Mouse (Mus musculus) embryonic facial prominence, embryonic 11.5 days (tissue): ENCODE measurements around the gene Them7. TPM values are rescaled to one million over a fixed set of nuclear protein-coding genes. Genes with fewer than 3 reads are reported as not detected.
A peak's percentile ranks its signal among the peaks of the same experiment; 100 is the strongest.

Experiments
- ATAC-seq: fragments of 200-750 bp; cut with Nextera tagmentation; replicated peaks from 2 replicates; pipeline ENCODE4 v1.8.0; 2017; ENCODE audit warnings: low read depth; ENCODE audit not compliant: insufficient number of reproducible peaks, low FRiP score, low TSS enrichment
- DNase-seq: peaks from one replicate; pipeline ENCODE4 v3.0.0-alpha.2; 2015; ENCODE audit warnings: low spot score
- H3K27ac ChIP-seq: fragments of 300-500 bp; sonication (generic); replicated peaks from 2 replicates; pipeline ENCODE4 v1.5.1; 2014; ENCODE audit warnings: mild to moderate bottlenecking, low read depth, low read length, control low read depth
- H3K27me3 ChIP-seq: fragments of 300-500 bp; sonication (generic); 2 replicates; pipeline ENCODE4 v1.6.1; 2014; ENCODE audit warnings: mild to moderate bottlenecking, low read length, moderate library complexity, mixed read lengths; ENCODE audit not compliant: control insufficient read depth, insufficient read depth
- H3K36me3 ChIP-seq: fragments of 300-500 bp; sonication (generic); replicated peaks from 2 replicates; pipeline ENCODE4 v1.6.1; 2014; ENCODE audit warnings: low read depth, mild to moderate bottlenecking, low read length, moderate library complexity, mixed read lengths; ENCODE audit not compliant: control insufficient read depth, insufficient read depth
- H3K4me1 ChIP-seq: fragments of 300-500 bp; sonication (generic); 2 replicates; pipeline ENCODE4 v1.6.1; 2014; ENCODE audit warnings: low read length, mixed read lengths; ENCODE audit not compliant: control insufficient read depth, insufficient read depth
- H3K4me2 ChIP-seq: fragments of 300-500 bp; sonication (generic); 2 replicates; pipeline ENCODE4 v1.6.1; 2014; ENCODE audit warnings: low read depth, mild to moderate bottlenecking, control low read depth, low read length, moderate library complexity
- H3K4me3 ChIP-seq: fragments of 300-500 bp; sonication (generic); 2 replicates; pipeline ENCODE4 v1.5.1; 2014; ENCODE audit warnings: low read depth, low read length, control low read depth
- H3K9ac ChIP-seq: fragments of 300-500 bp; sonication (generic); replicated peaks from 2 replicates; pipeline ENCODE4 v1.6.1; 2014; ENCODE audit warnings: mild to moderate bottlenecking, control low read depth, low read length
- H3K9me3 ChIP-seq: fragments of 300-500 bp; sonication (generic); replicated peaks from 2 replicates; pipeline ENCODE4 v1.6.1; 2016; ENCODE audit warnings: mild to moderate bottlenecking, low read length, inconsistent platforms, mixed read lengths; ENCODE audit not compliant: control insufficient read depth
- WGBS: fragments of 180-500 bp; shearing (Covaris S2); extraction: QIAGEN DNeasy Blood & Tissue Kit; methylation state at CpG from one replicate; pipeline ENCODE4 v1.1.7; 2014; 5-methylcytosine and 5-hydroxymethylcytosine counted together
- polyA plus RNA-seq: library from polyadenylated mRNA; unstranded; fragments of >200 nt; fragmentation: Nextera tagmentation; extraction: Ambion mirVana; gene quantifications from 2 replicates; pipeline ENCODE4 v1.2.1, GENCODE M21; 2014

Gene Them7
- polyA plus RNA-seq, 1 experiment from 2014 or later, result 0.49 TPM

- ATAC-seq (no peak), DNase-seq (peak; percentile 74)
- Histone ChIP-seq H3K9me3 (no peaks in the 10 kb centered on the region), H3K4me1 (no peaks in the 10 kb centered on the region), H3K27me3 (no peaks in the 10 kb centered on the region), H3K27ac (no peak overlapping the region), H3K9ac (no peak overlapping the region), H3K4me3 (no peak overlapping the region), H3K36me3 (no peaks in the 10 kb centered on the region), H3K4me2 (no peak overlapping the region)
- WGBS, result 65% methylated on average over 2 of the region's 2 CpGs
Measured at GRCm38 (mm10) chr2:105256427-105257071, 32.4 kb downstream of the Them7 start.

DNA sequence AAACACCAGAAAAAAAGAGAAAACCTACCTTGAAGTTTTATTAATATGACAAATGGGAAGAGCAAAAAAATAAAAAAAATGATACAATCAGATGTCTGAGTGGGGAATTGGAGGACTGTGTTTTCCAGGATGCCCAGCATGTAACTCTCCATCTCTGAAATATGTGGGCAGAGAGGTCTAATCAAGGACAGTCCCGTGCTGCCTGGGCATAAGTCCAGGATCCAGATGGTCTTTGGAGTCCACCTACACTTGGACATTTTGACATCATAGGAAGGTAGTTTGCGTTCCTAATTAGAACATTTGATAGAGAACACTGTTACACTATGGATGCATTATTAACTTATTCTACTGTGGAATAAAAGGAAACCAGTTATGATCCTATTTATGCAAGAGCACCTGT, 33.3 kb downstream of the Them7 start:
- Histone ChIP-seq H3K4me3 (no peak overlapping the region), H3K27ac (no peak overlapping the region), H3K27me3 (no peaks in the 10 kb centered on the region), H3K9me3 (no peaks in the 10 kb centered on the region), H3K9ac (no peak overlapping the region), H3K4me1 (no peaks in the 10 kb centered on the region), H3K36me3 (no peaks in the 10 kb centered on the region), H3K4me2 (no peak overlapping the region)
- WGBS, result 72% methylated on average over 2 of the region's 2 CpGs
- ATAC-seq, result no peak
- DNase-seq, result no peak

DNA sequence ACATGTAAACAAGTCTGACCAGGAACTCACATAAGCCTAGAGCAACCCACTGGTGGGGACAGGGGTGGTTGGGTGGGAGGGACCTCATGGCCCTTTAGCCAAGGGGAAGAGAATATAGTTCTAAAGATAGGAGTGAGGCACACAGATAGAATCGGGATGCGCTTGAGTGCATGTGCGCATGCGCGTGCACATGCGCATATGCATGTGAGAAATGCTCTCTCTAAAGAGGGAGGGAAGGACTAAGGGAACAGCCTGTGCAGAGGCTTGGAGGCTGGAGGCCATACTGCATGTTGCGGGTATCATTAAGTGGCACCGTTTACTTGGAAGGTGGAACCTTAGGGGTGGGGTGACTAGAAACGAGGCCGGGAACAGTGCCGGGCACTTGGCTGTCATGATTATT, 37.2 kb downstream of the Them7 start:
- Histone ChIP-seq H3K9ac (no peak overlapping the region), H3K4me2 (no peak overlapping the region), H3K27me3 (no peaks in the 10 kb centered on the region), H3K27ac (no peak overlapping the region), H3K4me3 (no peak overlapping the region), H3K9me3 (no peaks in the 10 kb centered on the region), H3K36me3 (no peaks in the 10 kb centered on the region), H3K4me1 (no peaks in the 10 kb centered on the region)
- 90% methylated on average over 11 of the region's 11 CpGs for WGBS
- ATAC-seq (no peak), DNase-seq (no peak)

DNA sequence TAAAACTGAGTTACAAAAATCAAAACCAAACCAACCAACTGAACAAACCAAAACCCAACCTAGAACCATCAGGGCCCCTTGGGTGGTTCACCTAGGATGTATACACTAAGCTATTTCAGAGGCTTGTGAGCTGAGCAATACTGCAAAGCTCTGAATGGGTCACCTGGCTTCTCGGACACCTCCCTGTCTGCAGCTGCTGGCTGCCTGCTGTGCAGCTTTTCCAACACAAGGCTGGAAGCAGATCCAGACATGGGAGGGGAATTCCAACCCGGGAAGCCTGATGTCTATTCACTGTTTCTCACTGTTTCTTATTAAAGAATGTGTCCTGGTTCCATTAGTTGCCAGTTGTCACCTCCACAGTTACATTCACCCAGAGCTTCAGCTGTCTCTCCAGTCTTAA, 39.1 kb downstream of the Them7 start:
- H3K9me3 ChIP-seq, result no peaks in the 10 kb centered on the region
- no peak overlapping the region for H3K4me2 ChIP-seq
- WGBS, result 27% methylated on average over 2 of the region's 2 CpGs
- no peak overlapping the region for H3K9ac ChIP-seq
- no peak for ATAC-seq
- no peaks in the 10 kb centered on the region for H3K4me1 ChIP-seq
- no peak overlapping the region for H3K4me3 ChIP-seq
- H3K36me3 ChIP-seq, result no peaks in the 10 kb centered on the region
- H3K27me3 ChIP-seq, result no peaks in the 10 kb centered on the region
- no peak for DNase-seq
- no peak overlapping the region for H3K27ac ChIP-seq

DNA sequence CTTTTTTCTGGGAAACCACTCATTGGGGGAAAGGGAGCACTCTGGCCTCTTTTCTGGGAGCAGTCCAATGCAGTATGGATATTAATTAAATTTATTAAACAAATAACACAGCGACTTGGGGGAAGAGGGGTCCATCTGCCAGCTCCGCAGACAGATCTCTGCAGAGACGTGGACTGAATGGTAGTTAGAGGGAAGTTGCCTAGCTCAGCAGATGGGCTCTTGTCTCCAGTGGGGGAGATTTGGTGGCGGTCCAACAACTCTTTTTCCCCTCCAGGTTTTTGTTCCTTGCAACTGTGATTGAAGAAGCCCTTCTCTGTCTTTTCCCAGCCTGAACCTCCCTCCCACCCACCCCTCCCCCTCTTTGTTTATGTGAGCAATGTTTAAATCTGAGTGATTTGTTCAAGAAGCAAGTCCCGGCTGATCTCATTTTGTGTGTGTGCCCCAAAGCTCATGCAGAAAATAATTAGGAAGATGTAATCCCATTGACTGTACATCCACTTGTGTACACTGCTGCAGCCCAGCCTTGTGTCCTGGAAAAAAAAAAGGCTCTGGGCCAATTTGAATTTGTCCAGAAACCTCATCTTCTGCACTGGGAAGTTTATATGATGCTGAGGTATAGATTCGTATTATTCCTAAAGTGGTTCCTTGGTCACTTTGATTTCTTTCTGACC, 58.4 kb downstream of the Them7 start:
- WGBS, result 54% methylated on average over 6 of the region's 6 CpGs
- Histone ChIP-seq H3K27me3 (no peaks in the 10 kb centered on the region), H3K4me3 (no peak overlapping the region), H3K27ac (no peak overlapping the region), H3K9ac (no peak overlapping the region), H3K4me2 (no peak overlapping the region), H3K36me3 (no peaks in the 10 kb centered on the region), H3K9me3 (no peaks in the 10 kb centered on the region), H3K4me1 (no peaks in the 10 kb centered on the region)
- no peak for DNase-seq
- no peak for ATAC-seq

DNA sequence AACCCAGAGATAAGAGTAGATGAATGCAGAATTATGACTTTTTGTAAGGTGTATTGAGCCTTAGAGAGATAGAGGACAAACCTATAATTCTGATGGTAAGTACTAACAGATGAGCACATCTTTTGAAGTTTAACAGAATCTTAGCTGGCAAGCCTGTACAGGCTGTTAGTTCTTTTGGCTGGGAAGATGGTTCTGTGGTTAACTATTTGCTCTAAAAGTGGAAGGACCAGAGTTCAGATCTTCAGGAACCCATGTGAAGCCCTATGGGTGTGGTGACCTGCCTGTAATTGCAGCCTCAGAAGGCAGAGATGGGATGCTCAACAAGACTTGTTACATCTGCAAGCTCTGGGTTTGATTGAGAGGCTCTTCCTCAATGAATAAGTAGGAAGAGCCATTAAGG, 59.7 kb downstream of the Them7 start:
- no peak overlapping the region for H3K9ac ChIP-seq
- no peaks in the 10 kb centered on the region for H3K27me3 ChIP-seq
- no peaks in the 10 kb centered on the region for H3K36me3 ChIP-seq
- ATAC-seq (no peak), DNase-seq (no peak)
- H3K4me2 ChIP-seq, result no peak overlapping the region
- no peaks in the 10 kb centered on the region for H3K4me1 ChIP-seq
- H3K9me3 ChIP-seq, result no peaks in the 10 kb centered on the region
- no peak overlapping the region for H3K27ac ChIP-seq
- no peak overlapping the region for H3K4me3 ChIP-seq

GRCm38 (mm10) chr2:105284855-105285254, 60.7 kb downstream of the Them7 start:
- no peaks in the 10 kb centered on the region for H3K9me3 ChIP-seq
- no peaks in the 10 kb centered on the region for H3K27me3 ChIP-seq
- H3K36me3 ChIP-seq, result no peaks in the 10 kb centered on the region
- H3K27ac ChIP-seq, result no peak overlapping the region
- no peak overlapping the region for H3K4me3 ChIP-seq
- no peak overlapping the region for H3K9ac ChIP-seq
- no peak overlapping the region for H3K4me2 ChIP-seq
- no peaks in the 10 kb centered on the region for H3K4me1 ChIP-seq
- 79% methylated on average over 4 of the region's 4 CpGs for WGBS
- no peak for ATAC-seq
- no peak for DNase-seq

GRCm38 (mm10) chr2:105295823-105296222, 71.7 kb downstream of the Them7 start:
- no peak overlapping the region for H3K4me2 ChIP-seq

More at GRCm38 (mm10) chr2:105295823-105296222, 71.7 kb downstream of the Them7 start:
- ATAC-seq, result no peak
- Histone ChIP-seq H3K4me3 (no peak overlapping the region), H3K27ac (no peak overlapping the region), H3K36me3 (no peaks in the 10 kb centered on the region), H3K27me3 (no peaks in the 10 kb centered on the region), H3K4me1 (no peaks in the 10 kb centered on the region), H3K9ac (no peak overlapping the region), H3K9me3 (no peaks in the 10 kb centered on the region)
- WGBS, result 53% methylated on average over 1 of the region's 1 CpGs
- DNase-seq, result no peak
